Mouse (Mus musculus) frontal cortex, postnatal 36 days (tissue): ENCODE results near the gene Lpcat3.
A peak's percentile ranks its signal among the peaks of the same experiment; 100 is the strongest.

Experiments
- DNase-seq, 2 experiments: peaks; one replicate each; pipeline ENCODE4 v3.0.0; 2022; ENCODE audit warnings: low spot score in 2 of 2

Lpcat3 gene

GRCm38 (mm10) chr6:124739231-124739796, 76.5 kb downstream of the Lpcat3 start:
- no peak for DNase-seq

GRCm38 (mm10) chr6:124740211-124740887, 77.5 kb downstream of the Lpcat3 start:
- DNase-seq: no peak

GRCm38 (mm10) chr6:124740888-124741761, 78.3 kb downstream of the Lpcat3 start, which contains the start of gene Grcc10:
Gene Grcc10 (minus strand): TSS chr6:124741374.
- peak; percentile 89 to 93 for DNase-seq

- no peak for DNase-seq
These were observed 79.0 kb downstream of the Lpcat3 start for GRCm38 (mm10) chr6:124741842-124742241.

- no peak for DNase-seq
These were observed 80.2 kb downstream of the Lpcat3 start for GRCm38 (mm10) chr6:124742839-124743514.

- DNase-seq: no peak
These were observed 80.8 kb downstream of the Lpcat3 start for GRCm38 (mm10) chr6:124743647-124744046.

- no peak for DNase-seq
These were observed 82.0 kb downstream of the Lpcat3 start for GRCm38 (mm10) chr6:124744755-124745321.

GRCm38 (mm10) chr6:124745490-124746295, 82.9 kb downstream of the Lpcat3 start:
- peak; percentile 92 to 96 for DNase-seq

GRCm38 (mm10) chr6:124746296-124746605, 83.4 kb downstream of the Lpcat3 start:
- no peak for DNase-seq

GRCm38 (mm10) chr6:124746654-124747632, 84.1 kb downstream of the Lpcat3 start:
- no peak for DNase-seq

GRCm38 (mm10) chr6:124750405-124750804, 87.6 kb downstream of the Lpcat3 start:
- no peak for DNase-seq

GRCm38 (mm10) chr6:124753861-124754260, 91.0 kb downstream of the Lpcat3 start:
- DNase-seq: no peak
